Mouse (Mus musculus) thymus, adult 2 months (tissue): ENCODE results near the gene Rbfox2. TPM values are rescaled to one million over a fixed set of nuclear protein-coding genes. Genes with fewer than 3 reads are reported as not detected.

Source experiments
- DNase-seq: peaks from one replicate; pipeline ENCODE4 v3.0.0; 2021
- H3K27ac ChIP-seq: fragments of 200-500 bp; 2 replicates; pipeline ENCODE4 v1.5.1; 2012; ENCODE audit warnings: low read length, control low read depth; ENCODE audit not compliant: control insufficient read depth, insufficient read depth
- H3K27me3 ChIP-seq: fragments of 200-500 bp; 2 replicates; pipeline ENCODE4 v1.6.1; 2012; ENCODE audit warnings: mild to moderate bottlenecking, low read length, moderate library complexity, mixed read lengths; ENCODE audit not compliant: control insufficient read depth, insufficient read depth
- H3K36me3 ChIP-seq: fragments of 200-500 bp; 2 replicates; pipeline ENCODE4 v1.6.1; 2012; ENCODE audit warnings: mild to moderate bottlenecking, low read length, moderate library complexity; ENCODE audit not compliant: control insufficient read depth, insufficient read depth
- H3K4me1 ChIP-seq: fragments of 200-500 bp; replicated peaks from 2 replicates; pipeline ENCODE4 v1.6.1; 2012; ENCODE audit warnings: low read length; ENCODE audit not compliant: control insufficient read depth, insufficient read depth
- H3K4me3 ChIP-seq: fragments of 200-500 bp; 2 replicates; pipeline ENCODE4 v1.5.1; 2012; ENCODE audit warnings: mild to moderate bottlenecking, low read length, control low read depth, moderate library complexity; ENCODE audit not compliant: control insufficient read depth, insufficient read depth
- CTCF ChIP-seq: fragments of 200-500 bp; IDR thresholded peaks from 2 replicates; pipeline ENCODE4 v1.5.1; 2012; ENCODE audit warnings: mild to moderate bottlenecking, control low read depth, low read length, moderate library complexity, borderline replicate concordance; ENCODE audit not compliant: control insufficient read depth, poor library complexity, insufficient read depth; ENCODE audit errors: extremely low read depth
- POLR2A ChIP-seq: fragments of 200-500 bp; IDR thresholded peaks from 2 replicates; pipeline ENCODE4 v1.6.1; 2012; ENCODE audit warnings: mild to moderate bottlenecking, low read length, control low read depth, moderate library complexity; ENCODE audit not compliant: control insufficient read depth, poor library complexity, insufficient read depth; ENCODE audit errors: extremely low read depth
- WGBS: fragments of 180-500 bp; shearing (Covaris S2); methylation state at CpG from one replicate; pipeline ENCODE4 v1.1.7; 2018; 5-methylcytosine and 5-hydroxymethylcytosine counted together
- polyA plus RNA-seq: library from polyadenylated mRNA; depleted of rRNA; stranded (reverse); fragments of >200 nt; gene quantifications from 2 replicates; pipeline ENCODE4 v1.2.3, GENCODE M21; 2012

Rbfox2 gene
- polyA plus RNA-seq, 1 experiment: 20.5 TPM

DNA sequence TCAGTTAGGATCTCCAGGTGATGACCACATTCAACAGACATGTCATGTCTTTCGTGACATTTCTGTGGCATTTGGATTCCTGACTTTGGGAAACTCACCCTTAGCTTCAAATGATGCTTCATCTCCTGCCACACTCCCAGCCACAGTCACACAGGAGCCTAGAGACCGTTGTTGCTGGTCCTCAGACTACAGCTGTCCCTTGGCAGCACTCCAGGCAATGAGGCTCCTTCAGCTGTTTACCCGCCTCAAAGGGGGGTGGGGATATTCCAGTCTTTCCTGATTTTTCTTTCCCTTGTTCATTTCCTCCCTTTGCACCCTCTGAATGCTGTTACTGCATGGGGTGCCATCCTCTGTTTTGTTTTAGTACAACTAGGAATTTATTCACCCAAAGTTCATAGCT lies 150.3 kb downstream of the Rbfox2 start:
- TF ChIP-seq CTCF (no peak), POLR2A (no peak)
- DNase-seq: no peak
- Histone ChIP-seq H3K27ac (no peak overlapping the region), H3K36me3 (no peaks in the 10 kb centered on the region), H3K4me1 (no peaks in the 10 kb centered on the region; the same call in 1 of the 2 replicates), H3K4me3 (no peak overlapping the region), H3K27me3 (no peaks in the 10 kb centered on the region)
- 69% methylated on average over 3 of the region's 3 CpGs for WGBS

DNA sequence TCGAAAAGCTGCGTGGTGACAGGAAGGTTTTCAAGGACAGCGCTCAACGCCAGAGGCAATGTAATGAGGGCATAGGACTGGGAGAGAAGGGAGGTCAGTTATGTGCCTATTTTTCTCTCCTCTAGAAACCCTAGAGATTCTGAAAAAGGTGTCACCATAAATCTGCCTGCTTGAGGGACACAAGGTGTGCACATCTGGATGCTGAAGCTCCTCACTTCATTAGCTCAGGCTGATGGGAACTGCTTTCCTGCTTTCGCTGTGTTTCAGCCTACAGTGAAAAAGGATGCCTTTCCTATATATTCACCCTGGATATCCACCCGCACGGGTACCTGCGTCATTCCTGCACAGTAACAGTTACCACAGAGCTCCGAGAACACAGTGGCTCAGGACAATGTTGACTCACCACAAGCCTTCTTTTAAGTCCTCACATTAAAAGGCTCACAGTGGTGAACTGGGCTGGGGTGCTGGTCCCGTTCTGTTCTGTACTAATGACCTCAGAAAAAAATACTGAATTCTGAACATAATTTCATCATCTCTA lies 152.5 kb downstream of the Rbfox2 start:
- Histone ChIP-seq H3K27me3 (no peaks in the 10 kb centered on the region), H3K4me3 (no peak overlapping the region), H3K4me1 (peaks cover 3% of the 10 kb centered on the region), H3K27ac (no peak overlapping the region), H3K36me3 (no peaks in the 10 kb centered on the region)
- 93% methylated on average over 10 of the region's 10 CpGs for WGBS
- no peak for TF ChIP-seq CTCF
- no peak for TF ChIP-seq POLR2A
- DNase-seq: no peak

DNA sequence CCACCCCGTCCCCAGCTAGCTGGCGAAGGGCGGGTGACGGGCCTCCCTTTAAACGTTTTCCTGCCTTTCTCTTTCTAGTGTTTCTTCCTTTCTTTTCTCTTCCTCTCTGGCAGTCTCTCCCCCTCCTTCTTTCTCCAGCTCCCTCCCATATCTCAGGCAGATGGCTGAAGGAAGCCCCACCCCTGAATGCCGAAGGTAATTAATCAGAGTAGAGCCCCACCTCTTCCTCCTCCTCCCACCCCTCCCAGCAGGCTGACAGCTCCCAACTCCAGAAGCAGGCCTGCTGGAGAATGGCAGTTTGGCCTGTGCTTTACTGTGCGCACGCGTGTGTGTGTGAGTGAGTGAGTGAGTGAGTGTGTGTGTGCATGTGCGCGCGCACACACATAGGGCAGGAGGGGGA lies 153.2 kb downstream of the Rbfox2 start:
- 41% methylated on average over 12 of the region's 12 CpGs for WGBS
- peaks cover 7% of the 10 kb centered on the region for H3K4me1 ChIP-seq
- no peaks in the 10 kb centered on the region for H3K27me3 ChIP-seq
- TF ChIP-seq CTCF (no peak), POLR2A (no peak)
- no peaks in the 10 kb centered on the region for H3K36me3 ChIP-seq
- DNase-seq: no peak
- no peak overlapping the region for H3K27ac ChIP-seq
- H3K4me3 ChIP-seq: peak overlapping the region; percentile 17; the same call in 1 of the 2 replicates

DNA sequence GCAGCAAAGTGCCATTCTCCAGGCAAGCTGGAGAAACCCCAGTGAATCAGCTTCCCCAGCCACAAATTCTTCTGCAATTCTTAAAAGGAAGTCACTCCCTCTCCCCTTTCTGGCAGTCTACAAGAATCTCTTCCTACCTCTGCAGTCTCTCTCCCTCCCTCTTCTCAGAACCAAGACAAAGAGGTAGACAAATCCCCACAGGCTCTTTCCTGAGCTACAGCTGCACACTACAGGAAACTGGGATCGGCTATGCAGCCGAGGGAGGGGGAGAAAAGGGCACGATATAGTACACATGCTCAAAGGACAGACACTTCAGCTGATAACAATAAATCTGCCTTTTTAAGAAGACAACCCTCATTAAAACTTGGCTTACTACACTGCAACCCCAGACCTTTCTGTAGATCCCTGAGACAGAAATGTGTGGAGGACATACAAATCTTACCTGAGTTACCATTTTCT lies 153.7 kb downstream of the Rbfox2 start:
- 1% methylated on average over 3 of the region's 3 CpGs for WGBS
- Histone ChIP-seq H3K36me3 (no peaks in the 10 kb centered on the region), H3K27me3 (no peaks in the 10 kb centered on the region), H3K4me3 (no peak overlapping the region; the same call in 1 of the 2 replicates), H3K4me1 (peaks cover 7% of the 10 kb centered on the region), H3K27ac (no peak overlapping the region)
- TF ChIP-seq CTCF: no peak
- DNase-seq: no peak

DNA sequence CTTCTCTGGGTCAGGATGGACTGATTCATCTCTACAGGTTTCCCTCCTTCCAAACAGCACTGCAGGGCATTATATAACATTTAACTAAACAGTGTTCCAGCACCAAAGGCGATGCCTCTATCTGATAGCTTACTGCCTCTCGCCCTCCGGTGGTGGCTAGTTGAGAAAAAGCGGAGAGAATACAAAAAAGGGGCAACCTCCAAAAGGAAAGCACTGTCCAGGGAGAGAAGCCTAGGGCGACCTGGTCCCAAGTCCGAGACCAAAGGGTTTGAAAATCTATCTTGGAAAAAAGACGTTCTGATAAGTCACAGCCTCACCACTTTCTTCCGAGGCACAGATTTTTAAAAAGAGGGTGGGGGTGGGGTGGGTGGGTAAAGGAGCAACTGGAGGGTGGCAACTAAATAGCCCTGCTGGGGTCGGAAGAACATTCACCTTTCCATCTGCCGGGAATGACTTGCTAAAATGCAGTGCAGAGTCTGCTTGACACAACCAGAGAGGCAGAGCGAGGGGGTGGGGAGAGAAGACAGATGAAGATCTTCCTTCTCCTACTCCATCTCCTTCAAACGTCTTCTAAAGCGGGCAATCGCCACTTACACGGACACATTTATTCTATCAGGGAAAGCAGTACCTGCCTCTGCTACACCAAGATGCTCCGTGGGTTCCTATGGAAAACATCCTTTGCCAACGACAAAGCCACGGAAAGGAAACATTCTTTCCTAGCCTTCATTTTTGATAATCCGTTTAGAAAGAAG lies 154.3 kb downstream of the Rbfox2 start:
- Histone ChIP-seq H3K36me3 (no peaks in the 10 kb centered on the region), H3K27me3 (no peaks in the 10 kb centered on the region), H3K27ac (no peak overlapping the region), H3K4me3 (no peak overlapping the region), H3K4me1 (peaks cover 7% of the 10 kb centered on the region)
- no peak for TF ChIP-seq POLR2A
- no peak for TF ChIP-seq CTCF
- DNase-seq: no peak
- 8% methylated on average over 19 of the region's 19 CpGs for WGBS

DNA sequence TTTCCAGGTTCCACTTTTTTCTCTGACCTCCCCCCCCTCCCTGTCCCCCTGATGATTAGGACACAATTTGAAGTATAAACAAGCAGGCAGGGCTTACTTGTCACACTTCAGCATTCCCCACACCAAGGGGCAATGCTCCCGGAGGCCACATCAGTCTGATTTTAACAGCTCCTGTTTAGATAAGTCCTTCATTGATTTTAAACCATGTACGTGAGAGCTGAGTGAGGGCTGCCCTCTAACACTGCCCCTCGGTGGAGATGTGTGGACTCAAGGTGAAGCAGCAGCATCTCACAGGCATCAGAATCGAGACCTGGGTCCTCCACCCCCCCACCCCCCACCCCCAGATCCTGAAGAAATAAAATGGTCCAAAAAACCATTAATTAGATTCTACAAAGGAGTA lies 155.0 kb downstream of the Rbfox2 start:
- WGBS: 73% methylated on average over 4 of the region's 4 CpGs
- no peaks in the 10 kb centered on the region for H3K27me3 ChIP-seq
- H3K27ac ChIP-seq: no peak overlapping the region
- no peak overlapping the region for H3K4me3 ChIP-seq
- no peak for DNase-seq
- H3K36me3 ChIP-seq: no peaks in the 10 kb centered on the region
- no peak for TF ChIP-seq CTCF
- TF ChIP-seq POLR2A: no peak
- peaks cover 7% of the 10 kb centered on the region for H3K4me1 ChIP-seq
